Mouse (Mus musculus) embryonic facial prominence, embryonic 14.5 days (tissue): ENCODE data around the gene Eef1a2. TPM values are rescaled to one million over a fixed set of nuclear protein-coding genes. Genes with fewer than 3 reads are reported as not detected.
A peak's percentile ranks its signal among the peaks of the same experiment; 100 is the strongest.
"Not testable (repeated sequence)": the region's sequence is repeated elsewhere in the genome, so short reads cannot be mapped to it uniquely, and the experiment has no call there.

Experiments used
- ATAC-seq: fragments of 200-750 bp; cut with Nextera tagmentation; 2 replicates; pipeline ENCODE4 v1.8.0; 2017; ENCODE audit warnings: low read depth, moderate number of reproducible peaks, moderate TSS enrichment
- DNase-seq: peaks from one replicate; pipeline ENCODE4 v3.0.0-alpha.2; 2015; ENCODE audit warnings: low spot score
- H3K27ac ChIP-seq: fragments of 300-500 bp; sonication (generic); replicated peaks from 2 replicates; pipeline ENCODE4 v1.5.1; 2014; ENCODE audit warnings: low read depth, mild to moderate bottlenecking, low read length, moderate library complexity
- H3K27me3 ChIP-seq: fragments of 300-500 bp; sonication (generic); replicated peaks from 2 replicates; pipeline ENCODE4 v1.6.1; 2014; ENCODE audit warnings: low read length; ENCODE audit not compliant: control insufficient read depth, insufficient read depth
- H3K36me3 ChIP-seq: fragments of 300-500 bp; sonication (generic); 2 replicates; pipeline ENCODE4 v1.6.1; 2014; ENCODE audit warnings: low read length, mixed read lengths; ENCODE audit not compliant: control insufficient read depth, insufficient read depth
- H3K4me1 ChIP-seq: fragments of 300-500 bp; sonication (generic); 2 replicates; pipeline ENCODE4 v1.6.1; 2014; ENCODE audit warnings: antibody characterized with exemption, low read length; ENCODE audit not compliant: control insufficient read depth, insufficient read depth
- H3K4me2 ChIP-seq: fragments of 300-500 bp; sonication (generic); 2 replicates; pipeline ENCODE4 v1.6.1; 2014; ENCODE audit warnings: low read depth, mild to moderate bottlenecking, low read length, moderate library complexity, mixed read lengths
- H3K4me3 ChIP-seq: fragments of 300-500 bp; sonication (generic); 2 replicates; pipeline ENCODE4 v1.5.1; 2014; ENCODE audit warnings: low read depth, mild to moderate bottlenecking, low read length
- H3K9ac ChIP-seq: fragments of 300-500 bp; sonication (generic); 2 replicates; pipeline ENCODE4 v1.6.1; 2014; ENCODE audit warnings: low read depth, mild to moderate bottlenecking, low read length, moderate library complexity, mixed read lengths
- H3K9me3 ChIP-seq: fragments of 300-500 bp; sonication (generic); 2 replicates; pipeline ENCODE4 v1.6.1; 2016; ENCODE audit warnings: low read length; ENCODE audit not compliant: control insufficient read depth
- WGBS: fragments of 180-500 bp; shearing (Covaris S2); extraction: QIAGEN DNeasy Blood & Tissue Kit; methylation state at CpG from one replicate; pipeline ENCODE4 v1.1.7; 2014; 5-methylcytosine and 5-hydroxymethylcytosine counted together
- polyA plus RNA-seq: library from polyadenylated mRNA; unstranded; fragments of >200 nt; fragmentation: Nextera tagmentation; extraction: Ambion mirVana; gene quantifications from 2 replicates; pipeline ENCODE4 v1.2.1, GENCODE M21; 2014

Gene Eef1a2
- polyA plus RNA-seq, 1 experiment from 2014 or later = 1.0 TPM

DNA sequence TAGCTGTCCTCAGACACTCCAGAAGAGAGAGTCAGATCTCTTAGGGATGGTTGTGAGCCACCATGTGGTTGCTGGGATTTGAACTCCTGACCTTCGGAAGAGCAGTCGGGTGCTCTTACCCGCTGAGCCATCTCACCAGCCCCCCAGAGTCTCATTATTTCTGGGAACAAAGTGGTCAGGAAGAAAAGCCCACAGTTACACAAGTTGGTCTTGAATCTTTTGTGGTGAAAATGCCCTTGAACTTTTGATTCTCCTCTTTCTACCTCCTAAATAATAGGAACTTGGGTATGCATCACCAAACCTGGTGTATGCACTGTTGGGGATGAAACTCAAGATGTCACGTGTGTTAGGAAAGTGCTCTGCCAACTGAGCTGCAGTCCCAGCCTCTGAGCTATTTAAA lies 35.1 kb upstream of the Eef1a2 start:
- WGBS = 71% methylated on average over 4 of the region's 4 CpGs
- DNase-seq = no peak
- Histone ChIP-seq H3K4me1 (peaks cover 3% of the 10 kb centered on the region; the same call in 1 of the 2 replicates), H3K4me2 (no peak overlapping the region), H3K36me3 (peaks cover 12% of the 10 kb centered on the region; the same call in 1 of the 2 replicates), H3K4me3 (no peak overlapping the region), H3K9ac (no peak overlapping the region), H3K27me3 (no peaks in the 10 kb centered on the region), H3K27ac (no peak overlapping the region), H3K9me3 (no peaks in the 10 kb centered on the region)
- ATAC-seq = no peak

DNA sequence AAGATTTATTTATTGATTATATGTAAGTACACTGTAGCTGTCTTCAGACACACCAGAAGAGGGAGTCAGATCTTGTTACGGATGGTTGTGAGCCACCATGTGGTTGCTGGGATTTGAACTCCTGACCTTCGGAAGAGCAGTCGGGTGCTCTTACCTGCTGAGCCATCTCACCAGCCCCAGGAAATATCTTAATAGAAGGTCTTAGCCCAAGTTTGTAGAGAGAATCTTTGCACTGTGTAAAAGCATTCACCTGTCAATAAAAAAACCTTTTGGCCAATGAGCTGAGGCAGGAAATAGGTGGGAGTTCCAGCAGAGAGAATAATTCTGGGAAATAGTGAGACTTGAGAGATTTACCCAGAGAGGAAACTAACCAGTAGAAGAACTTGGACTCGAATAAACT lies 34.6 kb upstream of the Eef1a2 start:
- 67% methylated on average over 3 of the region's 4 CpGs for WGBS

DNA sequence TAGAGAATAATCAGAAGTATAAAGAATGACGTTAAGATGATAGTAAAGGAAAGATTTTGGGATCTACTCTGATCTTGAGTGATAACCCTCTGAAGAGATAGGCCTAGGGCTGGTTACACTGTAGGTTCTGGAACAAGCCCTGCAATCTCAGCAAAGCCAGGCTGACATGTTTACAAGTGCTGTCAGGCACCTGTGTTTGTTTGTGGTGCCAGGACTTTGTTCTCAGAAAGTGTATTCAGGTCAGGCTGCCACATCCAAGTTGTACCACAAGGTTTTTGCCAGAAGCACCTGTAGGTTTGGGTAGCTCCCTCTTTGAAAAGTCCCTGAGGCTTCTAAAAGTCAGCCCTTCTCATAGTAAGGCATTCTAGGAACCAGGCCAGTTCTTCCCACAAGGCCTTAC lies 32.5 kb upstream of the Eef1a2 start:
- DNase-seq = no peak
- Histone ChIP-seq H3K27ac (no peak overlapping the region), H3K4me3 (no peak overlapping the region), H3K4me2 (no peak overlapping the region), H3K4me1 (peaks cover 3% of the 10 kb centered on the region; the same call in 1 of the 2 replicates), H3K36me3 (peaks cover 12% of the 10 kb centered on the region; the same call in 1 of the 2 replicates), H3K9me3 (no peaks in the 10 kb centered on the region), H3K27me3 (no peaks in the 10 kb centered on the region), H3K9ac (no peak overlapping the region)
- ATAC-seq = no peak
- 76% methylated on average over 1 of the region's 1 CpGs for WGBS

More for the DNA sequence above, 34.6 kb upstream of the Eef1a2 start:
- DNase-seq, H3K4me1 ChIP-seq, H3K4me3 ChIP-seq, H3K4me2 ChIP-seq, ATAC-seq, H3K9me3 ChIP-seq, H3K9ac ChIP-seq, H3K27me3 ChIP-seq, H3K27ac ChIP-seq: not testable (repeated sequence)
- H3K36me3 ChIP-seq = peaks cover 12% of the 10 kb centered on the region; the same call in 1 of the 2 replicates

DNA sequence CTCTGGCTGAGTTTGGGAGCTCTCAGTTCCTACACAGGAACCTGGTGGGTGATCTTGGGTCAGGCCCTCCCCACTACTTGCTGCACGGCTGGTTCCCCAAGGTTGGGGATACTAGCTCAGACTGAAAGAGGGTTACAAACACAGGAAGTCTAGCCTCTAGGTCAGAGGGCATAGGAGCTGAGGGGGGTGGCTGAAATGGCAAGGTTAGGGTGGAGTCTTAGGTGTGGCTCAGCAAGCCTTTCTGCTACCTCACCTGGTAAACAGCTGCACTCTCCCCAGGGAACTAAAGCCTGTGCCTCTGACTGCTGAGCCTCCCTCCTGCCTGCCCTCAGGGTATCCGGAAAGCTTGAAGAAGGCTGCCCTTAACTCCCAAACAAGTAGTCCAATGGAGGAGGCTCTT lies 31.9 kb upstream of the Eef1a2 start:
- H3K9me3 ChIP-seq = no peaks in the 10 kb centered on the region
- no peak overlapping the region for H3K9ac ChIP-seq
- 38% methylated on average over 2 of the region's 2 CpGs for WGBS
- DNase-seq = peak; percentile 34
- no peaks in the 10 kb centered on the region for H3K27me3 ChIP-seq
- H3K27ac ChIP-seq = no peak overlapping the region
- ATAC-seq = no peak
- peak overlapping the region; percentile 61; the same call in 1 of the 2 replicates for H3K4me3 ChIP-seq
- peaks cover 3% of the 10 kb centered on the region; the same call in 1 of the 2 replicates for H3K4me1 ChIP-seq
- H3K4me2 ChIP-seq = peak overlapping the region; percentile 73
- H3K36me3 ChIP-seq = peaks cover 12% of the 10 kb centered on the region; the same call in 1 of the 2 replicates

DNA sequence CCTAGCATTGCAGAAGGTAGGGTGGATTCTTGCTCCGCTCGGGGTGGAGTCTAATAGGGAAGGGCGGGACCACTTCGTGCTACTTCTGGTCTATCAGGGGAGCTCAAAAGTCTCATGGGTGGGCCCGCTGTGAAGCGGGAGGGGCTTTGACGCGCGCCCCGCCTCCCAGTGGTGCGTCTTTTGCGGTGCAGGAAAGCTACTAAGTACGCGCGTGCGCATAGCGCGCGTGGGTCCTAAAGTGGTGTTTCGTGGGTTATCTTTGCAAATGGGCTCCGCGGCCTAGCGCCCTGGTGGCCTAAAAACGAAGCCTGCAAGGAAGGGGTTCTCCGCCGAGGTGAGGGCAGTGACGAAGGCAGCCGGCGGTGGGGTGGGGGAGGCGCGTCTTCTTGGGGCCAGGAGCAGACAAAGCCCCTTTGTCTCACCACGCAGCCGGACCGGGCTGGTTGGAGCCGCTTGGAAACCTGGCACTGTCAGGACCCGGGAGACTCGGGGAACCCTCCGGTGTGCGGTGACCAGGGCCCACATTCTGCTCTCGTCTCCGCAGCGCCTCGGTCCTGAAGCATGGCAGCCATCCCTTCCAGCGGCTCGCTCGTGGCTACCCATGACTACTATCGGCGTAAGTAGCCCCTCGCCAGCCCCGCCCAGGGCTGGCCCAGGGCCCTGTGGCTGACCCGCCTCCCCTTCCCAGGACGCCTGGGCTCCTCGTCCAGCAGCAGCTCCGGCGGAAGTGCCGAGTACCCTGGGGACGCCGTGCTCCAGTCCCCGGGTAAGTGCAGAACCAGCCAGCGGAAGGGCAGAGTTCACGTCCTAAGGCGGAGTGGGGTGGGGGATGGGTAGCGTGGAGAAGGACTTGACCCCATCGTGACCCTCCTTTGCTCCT lies 30.5 kb upstream of the Eef1a2 start, which contains the start of gene Ppdpf:
Gene Ppdpf, plus strand, starts transcription at position 127 of the 880 bp plus-strand sequence.
- peaks cover 3% of the 10 kb centered on the region; the same call in 1 of the 2 replicates for H3K4me1 ChIP-seq
- 0% methylated on average over 40 of the region's 64 CpGs for WGBS
- peak within 1 kb of the TSS; percentile 95 for H3K27ac ChIP-seq
- peak; percentile 97 for DNase-seq
- H3K4me3 ChIP-seq = peak within 1 kb of the TSS; percentile 61
- peak; percentile 97 for ATAC-seq
- H3K36me3 ChIP-seq = peaks cover 12% of the 10 kb centered on the region; the same call in 1 of the 2 replicates
- H3K9me3 ChIP-seq = no peaks in the 10 kb centered on the region
- peak within 1 kb of the TSS; percentile 73 for H3K4me2 ChIP-seq
- no peaks in the 10 kb centered on the region for H3K27me3 ChIP-seq
- H3K9ac ChIP-seq = peak within 1 kb of the TSS; percentile 96

DNA sequence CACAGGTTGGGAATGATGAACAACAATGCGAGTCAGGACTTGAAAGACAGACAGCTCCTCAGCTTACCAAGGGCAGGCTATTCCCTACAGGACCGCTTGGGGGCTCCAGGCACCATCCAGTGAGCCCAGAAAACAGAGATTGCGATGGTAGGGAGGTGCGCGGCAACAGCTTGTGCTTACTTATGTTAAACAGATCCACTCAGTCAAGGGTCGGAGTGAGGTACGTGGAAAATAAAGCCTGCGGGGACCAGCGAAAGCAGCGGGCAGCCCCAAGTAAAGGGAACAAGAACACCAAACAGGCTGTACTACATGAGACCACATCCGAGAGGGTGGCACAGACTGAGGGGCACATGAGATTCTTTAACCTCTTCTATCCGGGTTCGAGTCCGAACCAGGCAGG lies 29.8 kb upstream of the Eef1a2 start:
- peak overlapping the region; percentile 73 for H3K4me2 ChIP-seq
- DNase-seq (peak; percentile 95), ATAC-seq (peak; percentile 83)
- H3K27ac ChIP-seq = peak overlapping the region; percentile 95
- peak overlapping the region; percentile 61 for H3K4me3 ChIP-seq
- peaks cover 3% of the 10 kb centered on the region; the same call in 1 of the 2 replicates for H3K4me1 ChIP-seq
- peaks cover 12% of the 10 kb centered on the region; the same call in 1 of the 2 replicates for H3K36me3 ChIP-seq
- peak overlapping the region; percentile 96 for H3K9ac ChIP-seq
- WGBS = 1% methylated on average over 14 of the region's 14 CpGs
- no peaks in the 10 kb centered on the region for H3K27me3 ChIP-seq
- no peaks in the 10 kb centered on the region for H3K9me3 ChIP-seq

DNA sequence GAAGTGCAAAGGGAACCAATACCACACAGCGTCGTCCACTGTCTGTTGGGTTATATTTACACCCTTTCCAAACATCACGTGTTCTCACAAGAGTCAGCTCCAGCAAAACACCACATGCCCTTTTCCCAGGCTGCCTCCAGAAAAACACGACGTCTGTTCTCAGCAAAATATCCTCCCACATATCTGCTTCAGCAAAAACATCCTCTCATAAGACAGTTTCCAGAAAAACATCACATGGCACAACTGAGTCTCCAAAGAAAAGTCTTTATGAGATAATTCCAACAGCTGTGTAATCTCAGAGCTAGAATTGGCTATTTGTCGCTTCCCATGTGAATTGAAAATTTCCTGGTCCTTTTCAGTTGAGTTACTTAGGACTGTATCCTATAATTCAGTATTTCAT lies 24.1 kb upstream of the Eef1a2 start:
- Histone ChIP-seq H3K4me2 (no peak overlapping the region), H3K27ac (no peak overlapping the region), H3K9ac (no peak overlapping the region), H3K36me3 (no peaks in the 10 kb centered on the region), H3K4me3 (no peak overlapping the region), H3K4me1 (no peaks in the 10 kb centered on the region), H3K27me3 (no peaks in the 10 kb centered on the region), H3K9me3 (no peaks in the 10 kb centered on the region)
- DNase-seq = no peak
- WGBS = 76% methylated on average over 6 of the region's 6 CpGs
- ATAC-seq = no peak

DNA sequence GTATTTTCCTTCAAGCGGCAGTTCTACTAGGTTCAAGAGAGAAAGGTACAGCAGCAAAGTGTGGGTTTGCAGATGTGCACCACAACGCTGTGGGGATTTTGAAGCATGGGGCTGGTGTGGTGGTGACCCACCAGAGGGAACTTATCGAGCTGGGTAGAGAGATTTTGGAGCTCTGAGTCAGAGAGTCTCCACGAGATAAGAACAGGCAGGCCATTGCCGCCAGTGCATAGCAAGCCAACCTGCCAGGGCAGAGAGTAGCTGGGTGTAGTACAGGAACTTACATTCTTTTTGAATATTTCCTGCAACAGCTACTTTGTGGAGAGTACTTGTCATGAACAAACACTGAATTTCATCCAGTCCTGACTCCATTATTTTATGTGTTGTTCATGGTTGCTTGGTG lies 21.7 kb upstream of the Eef1a2 start:
- 82% methylated on average over 5 of the region's 5 CpGs for WGBS
- H3K4me2 ChIP-seq = no peak overlapping the region
- no peaks in the 10 kb centered on the region for H3K9me3 ChIP-seq
- H3K9ac ChIP-seq = no peak overlapping the region
- no peak overlapping the region for H3K27ac ChIP-seq
- ATAC-seq (no peak), DNase-seq (no peak)
- H3K4me3 ChIP-seq = no peak overlapping the region
- H3K27me3 ChIP-seq = no peaks in the 10 kb centered on the region
- no peaks in the 10 kb centered on the region for H3K4me1 ChIP-seq
- H3K36me3 ChIP-seq = no peaks in the 10 kb centered on the region
